Mouse (Mus musculus) C2C12 (cell line): ENCODE results near the gene Pcgf6.

Experiments used
- CEBPB ChIP-seq: IDR thresholded peaks from one replicate; pipeline ENCODE4 v1.6.1; 2011; ENCODE audit warnings: low read depth, mild to moderate bottlenecking, control low read depth, moderate library complexity
- CTCF ChIP-seq: IDR thresholded peaks from one replicate; pipeline ENCODE4 v1.5.1; 2011; ENCODE audit not compliant: control insufficient read depth, insufficient read depth, insufficient read length
- FOSL1 ChIP-seq: IDR thresholded peaks from one replicate; pipeline ENCODE4 v1.8.0; 2011; ENCODE audit warnings: mild to moderate bottlenecking, low read length; ENCODE audit not compliant: poor library complexity, insufficient read depth, severe bottlenecking
- MAX ChIP-seq: IDR thresholded peaks from one replicate; pipeline ENCODE4 v1.6.1; 2011; ENCODE audit warnings: mild to moderate bottlenecking, control low read depth
- MYOD1 ChIP-seq: IDR thresholded peaks from one replicate; pipeline ENCODE4 v1.6.1; 2011; ENCODE audit warnings: low read depth; ENCODE audit not compliant: control insufficient read depth, insufficient read length
- MYOG ChIP-seq: IDR thresholded peaks from one replicate; pipeline ENCODE4 v1.6.1; 2011; ENCODE audit not compliant: control insufficient read depth, insufficient read length; ENCODE audit errors: extremely low read depth
- USF1 ChIP-seq: IDR thresholded peaks from one replicate; pipeline ENCODE4 v1.6.1; 2011; ENCODE audit warnings: low read depth, mild to moderate bottlenecking, control low read depth, moderate library complexity

DNA sequence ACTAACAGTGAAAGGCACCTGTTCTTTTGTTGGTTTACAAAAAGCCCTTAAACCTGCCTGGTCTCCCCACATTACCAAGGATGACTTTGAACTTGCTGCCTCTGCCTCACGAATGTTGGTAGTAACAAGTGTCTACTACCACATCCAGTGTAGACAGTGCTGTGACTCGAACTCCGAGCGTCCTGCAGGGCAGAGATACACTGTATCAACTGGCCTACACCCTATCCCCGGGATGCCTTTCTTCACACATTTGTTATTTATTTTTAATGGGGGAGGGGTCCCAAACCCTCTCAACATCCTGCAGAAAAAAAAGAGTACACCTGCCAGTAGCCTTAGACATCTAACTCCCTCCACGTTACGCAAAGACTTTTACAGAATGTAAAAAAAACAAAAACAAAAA, 866 bp downstream of the Pcgf6 start:
- TF ChIP-seq FOSL1: no peak
- TF ChIP-seq CTCF: no peak
- no peak for TF ChIP-seq USF1
- no peak for TF ChIP-seq MYOG
- TF ChIP-seq MAX: no peak
- TF ChIP-seq CEBPB: no peak
- TF ChIP-seq MYOD1: no peak
